Mouse (Mus musculus): ENCODE measurements around the gene Anapc2.

DNA sequence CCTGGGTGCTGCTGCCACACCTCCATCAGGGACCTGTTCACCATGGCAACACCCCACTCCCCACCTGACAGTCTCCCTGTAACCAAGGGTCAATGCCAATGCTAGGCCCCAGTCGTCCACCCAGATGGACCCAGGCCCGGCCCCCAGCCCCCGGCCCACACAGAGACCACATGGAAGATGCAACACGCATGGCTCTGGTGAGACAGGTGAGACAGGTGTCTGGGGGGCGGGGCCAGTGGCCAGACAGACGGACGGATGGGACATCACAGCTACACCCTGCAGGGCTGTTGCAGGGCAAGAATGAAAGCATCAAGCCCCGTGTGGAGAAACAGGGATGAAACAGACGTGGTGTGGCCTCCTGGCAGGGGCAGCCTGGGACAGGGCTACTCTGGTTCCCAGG is 21.4 kb downstream of the Anapc2 start:
- no peak for TF ChIP-seq POLR2A (IDR thresholded peaks at IDR 0.05; ENCODE audit: low read depth, low read length)
- TF ChIP-seq PAX5 (IDR thresholded peaks at IDR 0.05; ENCODE audit: low read length), result no peak
- TF ChIP-seq CHD2 (IDR thresholded peaks at IDR 0.05; ENCODE audit: low read length), result no peak
- no peak for TF ChIP-seq GABPA (IDR thresholded peaks at IDR 0.05; ENCODE audit: insufficient replicate concordance, low read depth, low read length)
- no peak for TF ChIP-seq TCF12 (IDR thresholded peaks at IDR 0.05; ENCODE audit: low read depth, low read length)
- no peak for TF ChIP-seq CTCF (conservative IDR thresholded peaks at IDR 0.05 in 1 of 2, IDR thresholded peaks at IDR 0.05 in 1 of 2; ENCODE audit: low read depth in 2 of 2, low read length in 2 of 2)
- TF ChIP-seq ETS1 (conservative IDR thresholded peaks at IDR 0.05; ENCODE audit: low read depth, low read length), result no peak

Data from CH12.LX (cell line).